Mouse (Mus musculus) neural tube, embryonic 10.5 days (tissue): ENCODE results near the gene Mex3a.

Experiments used
- DNase-seq: peaks from one replicate; pipeline ENCODE4 v3.0.0-alpha.2; 2017; ENCODE audit warnings: low spot score; ENCODE audit errors: extremely low spot score

Gene Mex3a

GRCm38 (mm10) chr3:88505081-88505480 lies 27.1 kb upstream of the Mex3a start:
- DNase-seq, result no peak

DNA sequence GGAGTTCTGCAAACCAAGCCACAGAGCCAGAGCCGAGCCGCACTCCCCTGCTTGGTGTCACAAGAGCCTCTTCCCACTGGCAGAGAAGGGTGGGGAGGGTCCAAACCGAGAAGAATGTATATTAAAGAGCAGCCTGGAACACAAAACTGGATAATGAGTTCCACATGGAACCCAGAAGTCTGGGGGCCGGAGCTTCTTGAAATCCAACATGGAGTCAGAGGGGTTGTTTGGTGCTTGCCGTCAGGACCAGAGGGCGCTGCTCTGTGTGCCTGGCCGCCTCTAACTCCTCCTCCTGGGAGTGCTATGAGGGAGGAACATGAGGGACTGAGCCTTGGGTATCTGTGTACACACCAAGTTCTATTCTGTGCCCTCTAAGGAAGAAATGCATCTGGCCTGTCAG lies 26.4 kb upstream of the Mex3a start:
- DNase-seq, result no peak

DNA sequence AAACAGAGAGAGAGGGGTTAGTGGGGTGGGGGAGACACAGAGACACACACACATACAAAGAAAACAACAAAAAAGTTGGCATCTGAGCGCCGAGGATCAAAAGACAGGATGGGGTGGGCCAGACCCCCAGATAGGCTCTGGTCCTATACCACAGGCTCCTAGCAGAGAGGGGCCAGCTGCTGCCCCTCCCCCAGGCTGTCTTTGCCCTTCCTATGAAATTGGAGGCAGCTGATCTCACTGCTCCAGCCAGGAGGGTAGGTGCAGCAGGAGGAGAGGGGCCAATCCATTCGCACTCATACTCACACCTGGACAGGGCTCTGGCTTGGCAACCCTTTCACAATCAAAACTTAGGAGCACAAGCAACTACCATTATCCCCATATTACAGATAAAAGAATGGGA lies 22.9 kb upstream of the Mex3a start:
- DNase-seq, result no peak

GRCm38 (mm10) chr3:88509692-88510420 lies 22.3 kb upstream of the Mex3a start, which contains the start of gene Lmna:
Gene Lmna, minus strand, starts transcription at chr3:88509956.
- DNase-seq, result peak; percentile 88

DNA sequence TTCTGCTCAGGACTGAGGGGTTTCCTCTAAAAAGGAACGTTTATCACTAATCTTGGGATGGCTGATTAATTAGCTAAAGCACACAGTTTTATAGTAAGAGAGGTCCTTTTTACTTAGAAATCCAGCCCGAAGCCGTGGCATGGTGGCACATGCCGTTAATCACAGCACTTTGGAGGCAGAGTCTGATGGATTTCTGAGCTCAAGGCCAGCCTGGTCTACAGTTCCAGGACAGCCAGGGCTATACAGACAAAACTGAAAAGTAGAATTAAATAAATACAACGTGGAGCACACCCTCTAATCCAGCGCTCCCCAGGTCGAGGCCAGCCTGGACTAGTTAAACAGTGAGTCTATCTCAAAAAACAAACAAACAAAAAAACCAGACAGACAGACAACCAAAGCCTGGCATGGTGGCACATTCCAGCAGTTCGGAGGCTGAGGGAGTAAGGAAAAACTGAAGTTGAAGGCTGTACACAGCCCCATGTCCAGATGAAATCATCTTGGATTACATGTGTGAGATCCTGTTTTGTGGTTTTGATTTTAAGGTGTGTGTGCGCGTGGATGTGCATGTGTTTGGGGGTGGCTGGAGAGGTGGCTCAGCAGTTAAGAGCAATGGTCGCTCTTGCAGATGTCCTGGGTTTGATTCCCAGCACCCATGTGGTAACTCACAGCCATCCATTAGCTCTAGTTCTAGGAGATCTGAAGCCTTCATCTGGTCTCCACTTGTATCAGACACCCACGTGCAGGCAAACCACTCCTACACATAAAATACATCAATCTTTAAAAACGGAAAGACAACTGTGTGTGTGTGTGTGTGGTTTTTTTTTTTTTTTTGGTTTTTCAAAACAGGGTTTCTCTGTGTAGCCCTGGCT lies 21.5 kb upstream of the Mex3a start:
- DNase-seq, result no peak

GRCm38 (mm10) chr3:88511559-88511958 lies 20.6 kb upstream of the Mex3a start:
- DNase-seq, result no peak

GRCm38 (mm10) chr3:88512141-88512895 lies 19.9 kb upstream of the Mex3a start:
- no peak for DNase-seq

DNA sequence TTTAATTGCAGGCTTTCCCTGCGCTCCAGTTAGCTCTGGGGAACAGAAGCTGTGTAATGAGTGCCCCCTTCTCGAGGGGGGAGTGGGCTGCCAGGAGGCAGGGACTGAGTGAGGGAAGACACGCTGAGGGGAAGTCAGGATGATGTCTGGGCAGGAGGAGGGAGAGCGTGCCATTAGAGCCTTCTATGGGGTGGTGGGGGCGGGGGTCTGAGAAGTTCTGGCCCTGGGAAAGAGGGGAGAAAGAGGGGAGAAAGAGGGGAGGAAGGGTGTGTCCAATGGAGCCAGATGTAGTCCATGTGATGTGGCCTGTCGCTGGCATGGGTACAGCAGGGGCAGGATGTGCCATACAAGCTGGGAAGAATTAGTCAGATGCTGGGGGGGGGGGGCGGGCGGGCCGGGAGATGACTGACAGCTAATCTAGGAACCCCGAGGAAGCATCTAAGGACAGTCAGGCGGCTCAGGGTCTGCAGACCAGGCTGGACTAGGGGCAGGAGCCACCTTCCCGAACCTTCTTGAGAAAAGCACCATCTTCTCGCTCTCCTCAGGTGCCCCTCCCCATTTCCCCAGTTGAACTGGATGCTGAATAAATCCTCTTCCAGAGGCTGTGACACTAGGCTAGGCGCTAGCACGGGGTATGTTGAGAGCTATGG lies 19.2 kb upstream of the Mex3a start:
- no peak for DNase-seq

GRCm38 (mm10) chr3:88513546-88514115 lies 18.6 kb upstream of the Mex3a start:
- no peak for DNase-seq

GRCm38 (mm10) chr3:88514231-88515094 lies 17.7 kb upstream of the Mex3a start:
- no peak for DNase-seq

GRCm38 (mm10) chr3:88515095-88515386 lies 17.2 kb upstream of the Mex3a start:
- no peak for DNase-seq

GRCm38 (mm10) chr3:88516407-88516806 lies 15.8 kb upstream of the Mex3a start:
- DNase-seq, result no peak

- DNase-seq, result no peak
Measured at GRCm38 (mm10) chr3:88518411-88518810, 13.8 kb upstream of the Mex3a start.

DNA sequence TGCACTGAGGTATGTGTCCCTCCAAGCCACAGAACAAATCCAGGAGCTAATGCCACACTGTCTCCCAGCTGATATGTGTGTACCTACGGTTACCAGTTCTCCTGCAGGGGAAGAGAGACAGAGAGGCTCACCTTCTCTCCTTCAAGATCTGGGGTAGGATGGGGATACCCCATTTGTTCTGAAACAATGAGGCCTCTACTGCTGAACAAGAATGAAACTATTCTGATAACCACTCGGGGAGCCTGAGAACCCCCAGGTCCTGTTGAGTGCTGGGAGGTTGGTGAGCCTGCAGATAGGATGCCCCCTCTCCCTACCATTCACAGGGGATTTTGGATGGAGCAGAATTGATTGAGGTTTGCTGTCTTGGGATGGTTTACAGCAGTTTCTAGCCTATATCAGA lies 12.1 kb upstream of the Mex3a start:
- no peak for DNase-seq

- no peak for DNase-seq
Measured at GRCm38 (mm10) chr3:88521156-88521555, 11.0 kb upstream of the Mex3a start.

- peak; percentile 76 for DNase-seq
Measured at GRCm38 (mm10) chr3:88521803-88522331, 10.3 kb upstream of the Mex3a start.

DNA sequence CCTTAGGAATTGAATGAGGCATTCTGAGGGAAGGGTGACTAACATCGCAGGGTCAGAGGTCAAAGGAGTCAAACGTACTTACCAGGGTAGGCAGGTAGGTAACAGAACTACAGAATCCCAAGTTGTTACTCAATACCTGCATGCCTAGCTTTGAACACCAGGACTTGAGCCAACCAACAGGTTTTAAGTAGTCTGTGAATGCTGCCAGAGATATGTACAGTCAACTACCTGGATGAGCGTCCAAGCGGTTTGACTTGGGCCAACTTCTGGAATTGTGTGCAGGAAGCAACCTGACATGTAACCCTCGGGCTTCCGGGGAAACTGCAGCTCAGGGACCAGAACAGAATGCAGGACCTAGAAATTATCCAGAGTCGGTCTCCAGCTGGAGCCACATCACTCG lies 9.2 kb upstream of the Mex3a start:
- DNase-seq, result no peak

DNA sequence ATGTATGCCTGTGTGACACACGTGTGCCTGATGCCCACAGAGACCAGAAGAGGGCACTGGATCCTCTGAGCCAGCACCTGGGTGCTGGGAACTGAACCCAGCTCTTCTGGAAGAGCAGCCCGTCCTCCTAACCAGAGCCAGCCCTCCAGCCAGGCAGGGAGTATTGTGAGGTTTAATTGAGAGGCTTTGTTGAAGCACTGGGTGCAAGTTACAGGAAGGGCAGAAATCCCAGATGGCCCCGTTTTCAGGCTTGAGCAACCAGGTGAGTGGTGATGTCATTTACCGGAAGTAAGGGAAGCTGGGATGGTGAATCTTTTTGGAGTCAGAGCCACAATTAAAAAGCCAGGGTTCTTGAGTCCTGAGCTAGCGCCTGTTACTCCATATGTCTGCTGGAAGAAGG lies 7.2 kb upstream of the Mex3a start:
- DNase-seq, result no peak

- DNase-seq, result peak; percentile 94
Measured at GRCm38 (mm10) chr3:88526157-88527131, 5.8 kb upstream of the Mex3a start.
